Mouse (Mus musculus) G1E (cell line): ENCODE measurements around the gene Rnf2.

Experiments
- CTCF ChIP-seq: IDR thresholded peaks from 2 replicates; pipeline ENCODE4 v1.5.1; 2012; ENCODE audit warnings: low read depth, low read length, inconsistent platforms, mixed read lengths
- GATA1 ChIP-seq: IDR thresholded peaks from 2 replicates; pipeline ENCODE4 v1.6.1; 2012; ENCODE audit warnings: borderline replicate concordance, low read length, inconsistent platforms, mixed read lengths
- GATA2 ChIP-seq: IDR thresholded peaks from 2 replicates; pipeline ENCODE4 v1.6.1; 2012; ENCODE audit warnings: low read depth, low read length, inconsistent platforms, borderline replicate concordance
- POLR2AphosphoS5 ChIP-seq: IDR thresholded peaks from 2 replicates; pipeline ENCODE4 v1.6.1; 2012; ENCODE audit warnings: low read depth, low read length, inconsistent platforms; ENCODE audit not compliant: insufficient replicate concordance
- TAL1 ChIP-seq: conservative IDR thresholded peaks from 2 replicates; pipeline ENCODE4 v1.6.1; 2012; ENCODE audit warnings: low read depth, low read length, inconsistent platforms, mixed read lengths

DNA sequence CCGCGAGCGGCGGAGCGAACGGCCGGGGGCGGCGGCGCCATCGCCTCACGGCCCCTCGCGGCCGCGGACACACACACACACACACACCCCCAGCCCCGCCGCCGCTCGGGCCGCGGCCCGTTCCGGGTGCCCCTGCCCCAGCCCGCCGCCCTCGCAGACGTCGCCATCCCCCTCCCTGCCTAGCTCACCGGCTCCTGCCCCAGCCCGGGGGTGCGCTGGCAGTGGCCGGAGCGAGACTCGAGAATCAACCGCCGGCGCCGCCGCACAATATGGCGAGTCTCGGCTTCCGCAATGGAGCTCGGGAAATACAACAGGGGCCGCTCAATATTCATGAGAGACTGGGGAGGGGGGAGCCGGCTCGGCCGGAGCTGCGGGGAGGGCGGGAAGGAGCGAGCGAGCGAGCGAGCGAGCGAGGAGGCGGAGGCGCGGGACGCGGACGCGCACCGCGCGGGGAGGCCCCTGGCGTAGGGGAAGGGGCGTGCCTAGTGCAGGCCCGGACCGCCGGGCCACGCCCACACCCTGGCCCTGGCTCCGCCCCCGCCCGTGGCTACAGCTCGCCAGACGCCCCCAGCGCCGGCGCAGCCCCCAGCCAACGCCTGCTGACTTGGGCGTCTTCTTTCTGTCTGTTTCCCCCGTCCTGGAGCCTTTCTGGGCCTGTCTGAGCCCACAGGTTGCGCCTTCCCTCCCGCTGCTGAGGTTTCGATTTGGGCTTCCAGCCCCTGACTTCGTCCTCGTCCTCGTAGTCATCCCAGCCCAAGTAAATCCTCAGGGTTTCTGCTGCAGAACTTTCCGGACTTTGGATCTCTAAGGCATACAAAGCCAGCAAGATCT, at the start of gene Rnf2:
- TF ChIP-seq TAL1 (no peak), POLR2AphosphoS5 (no peak), CTCF (no peak), GATA1 (no peak), GATA2 (no peak)
